21 mouse cellular contexts compared by ENCODE assay signal in genomic region chr15:78369641-78370040, GRCm38 (mm10). TPM values are rescaled to one million over a fixed set of nuclear protein-coding genes. Genes with fewer than 3 reads are reported as not detected.
DNase-seq lines count a peak whose midpoint lies in the region; ATAC-seq and TF ChIP-seq lines count a peak whose summit lies in the region.
"Had no signal": no experiment of that assay in that cellular context is flagged by ENCODE, and none has a peak within 500 bp of the region (broad histone marks: within the 10 kb centered on the region; RNA-seq: fewer than 3 reads in every experiment).

No protein-coding gene starts in this region.

- DNase-seq in frontal cortex, postnatal 25 days (ENCODE audit: low spot score in 2 of 2), result no peak
- DNase-seq in layer of hippocampus, adult 2 months (ENCODE audit: low spot score in 2 of 2), result peak; percentile 20 to 54
- no peak for DNase-seq in layer of hippocampus, adult 9-10 months (ENCODE audit: low spot score)
- peak; percentile 7 for DNase-seq in retina, postnatal 1 day
- DNase-seq in retina, embryonic 14.5 days (ENCODE audit: low spot score), result no peak
- DNase-seq: cerebellum, adult 11 months; heart, postnatal 14 days; thymus, postnatal 36 days had no signal

- no peak overlapping the region for H3K9ac ChIP-seq in liver, embryonic 16.5 days (ENCODE audit: low read depth, low read length)
- H3K9ac ChIP-seq: embryonic facial prominence, embryonic 13.5 days; intestine, embryonic 15.5 days; kidney, embryonic 15.5 days; limb, embryonic 12.5 days had no signal

- H3K4me1 ChIP-seq in liver, embryonic 16.5 days (ENCODE audit: control insufficient read depth, low read depth, low read length), result peaks cover 2% of the 10 kb centered on the region; the same call in 1 of the 2 replicates
- H3K4me1 ChIP-seq: embryonic facial prominence, embryonic 13.5 days; intestine, embryonic 15.5 days; kidney, embryonic 15.5 days; limb, embryonic 12.5 days had no signal

- no peaks in the 10 kb centered on the region for H3K36me3 ChIP-seq in liver, embryonic 16.5 days (ENCODE audit: control insufficient read depth, insufficient read depth)
- H3K36me3 ChIP-seq: embryonic facial prominence, embryonic 13.5 days; intestine, embryonic 15.5 days; kidney, embryonic 15.5 days; limb, embryonic 12.5 days had no signal

- no peak overlapping the region for H3K4me2 ChIP-seq in liver, embryonic 16.5 days (ENCODE audit: low read depth, low read length)
- H3K4me2 ChIP-seq: embryonic facial prominence, embryonic 13.5 days; intestine, embryonic 15.5 days; kidney, embryonic 15.5 days; limb, embryonic 12.5 days had no signal

- H3K27ac ChIP-seq in layer of hippocampus, adult 2 months, result peak overlapping the region; percentile 54
- peak overlapping the region; percentile 55 for H3K27ac ChIP-seq in liver, embryonic 16.5 days (ENCODE audit: low read length)
- H3K27ac ChIP-seq: embryonic facial prominence, embryonic 13.5 days; intestine, embryonic 15.5 days; kidney, embryonic 15.5 days; limb, embryonic 12.5 days had no signal

- no peak overlapping the region for H3K4me3 ChIP-seq in layer of hippocampus, adult 2 months
- H3K4me3 ChIP-seq in liver, embryonic 16.5 days (ENCODE audit: low read depth, low read length), result no peak overlapping the region
- H3K4me3 ChIP-seq: embryonic facial prominence, embryonic 13.5 days; intestine, embryonic 15.5 days; kidney, embryonic 15.5 days; limb, embryonic 12.5 days had no signal

- TF ChIP-seq CTCF in layer of hippocampus, adult 2 months (conservative IDR thresholded peaks at IDR 0.05), result no peak

- peaks cover 4% of the 10 kb centered on the region; the same call in 1 of the 2 replicates for H3K27me3 ChIP-seq in liver, embryonic 16.5 days (ENCODE audit: control insufficient read depth, insufficient read depth, low read depth, low read length)

- H3K9me3 ChIP-seq in liver, embryonic 16.5 days (replicated peaks; ENCODE audit: control insufficient read depth, low read length), result no peaks in the 10 kb centered on the region
- H3K9me3 ChIP-seq: embryonic facial prominence, embryonic 13.5 days; intestine, embryonic 15.5 days; kidney, embryonic 15.5 days; limb, embryonic 12.5 days had no signal

- 0 out of 2 replicates have a peak, but pooled peaks have one; percentile 8 for ATAC-seq in frontal cortex, adult (ENCODE audit: low TSS enrichment)
- ATAC-seq in liver, embryonic 16.5 days (ENCODE audit: low read depth), result no peak
- ATAC-seq in inflammation-experienced regulatory T-cells, adult 6 months, result no peak

- 76% methylated on average over 1 of the region's 1 CpGs for WGBS in liver, embryonic 16.5 days (ENCODE audit: insufficient replicate concordance)

RNA-seq across cellular contexts. Expression of gene Tex33, which starts 26.1 kb away (rescaled TPM):
- total RNA-seq in layer of hippocampus, adult 2 months (2021), result not detected
- 0.13 TPM in 1 of 2 replicates, not detected in the other for polyA plus RNA-seq in liver, embryonic 16.5 days (2015; fragmentation: Nextera tagmentation; extraction: Ambion mirVana)
- polyA plus RNA-seq in inflammation-experienced regulatory T-cells, adult 6 months (2017; shearing (Covaris generic)), result not detected
- total RNA-seq: heart, adult 18-20 months; heart, postnatal 14 days; layer of hippocampus, adult 18-20 months; megakaryocyte-erythroid progenitor cell, adult 5-6 weeks; neutrophil, adult 5-6 weeks had no signal
- polyA plus RNA-seq: cortical plate, adult 2 months; embryonic facial prominence, embryonic 13.5 days; intestine, embryonic 15.5 days; kidney, embryonic 15.5 days; limb, embryonic 12.5 days; lung, embryonic 16.5 days had no signal

RNA-seq across cellular contexts. Expression of gene Tst, which starts 36.1 kb away (rescaled TPM):
- 10 to 100 TPM; 35.6 to 40.3 TPM for total RNA-seq in layer of hippocampus, adult 2 months (2021)
- polyA plus RNA-seq in liver, embryonic 16.5 days (2015; fragmentation: Nextera tagmentation; extraction: Ambion mirVana), result 240 and 265 TPM in 2 replicates
- 1 to 10 TPM; 1.8 to 5.3 (median 2.1) TPM for polyA plus RNA-seq in inflammation-experienced regulatory T-cells, adult 6 months (2017; shearing (Covaris generic))

RNA-seq across cellular contexts. Expression of gene Mpst, which starts 36.6 kb away (rescaled TPM):
- total RNA-seq in layer of hippocampus, adult 2 months (2021), result 10 to 100 TPM; 29.5 to 31.8 TPM
- 5.9 and 7.5 TPM in 2 replicates for polyA plus RNA-seq in liver, embryonic 16.5 days (2015; fragmentation: Nextera tagmentation; extraction: Ambion mirVana)
- 1 to 10 TPM in 2 of 3 experiments, under 1 TPM in 1; 0.63 to 3.3 (median 2.6) TPM for polyA plus RNA-seq in inflammation-experienced regulatory T-cells, adult 6 months (2017; shearing (Covaris generic))

RNA-seq across cellular contexts. Expression of gene Csf2rb, which starts 44.1 kb away (rescaled TPM):
- 1 to 10 TPM; 1.3 to 1.7 TPM for total RNA-seq in layer of hippocampus, adult 2 months (2021)
- polyA plus RNA-seq in liver, embryonic 16.5 days (2015; fragmentation: Nextera tagmentation; extraction: Ambion mirVana), result 5.7 and 7.1 TPM in 2 replicates
- under 1 TPM in 2 of 3 experiments, not detected in 1; 0.12 to 0.67 TPM for polyA plus RNA-seq in inflammation-experienced regulatory T-cells, adult 6 months (2017; shearing (Covaris generic))

RNA-seq across cellular contexts. Expression of gene Kctd17, which starts 58.7 kb away (rescaled TPM):
- total RNA-seq in layer of hippocampus, adult 2 months (2021), result 100 to 1,000 TPM; 263 to 271 TPM
- 3.6 and 4.9 TPM in 2 replicates for polyA plus RNA-seq in liver, embryonic 16.5 days (2015; fragmentation: Nextera tagmentation; extraction: Ambion mirVana)
- 10 to 100 TPM in 1 of 3 experiments, 1 to 10 TPM in 2; 7.5 to 14.9 (median 8.8) TPM for polyA plus RNA-seq in inflammation-experienced regulatory T-cells, adult 6 months (2017; shearing (Covaris generic))
- total RNA-seq: megakaryocyte-erythroid progenitor cell, adult 5-6 weeks; neutrophil, adult 5-6 weeks had no signal

Comparison
In these comparisons a context has a peak if more than half of its experiments do, and no peak if none do; other contexts are left out.
1. DNase-seq: peak in layer of hippocampus, adult 2 months (2 of 2) and retina, postnatal 1 day (single experiment); none in frontal cortex, postnatal 25 days (0 of 2), layer of hippocampus, adult 9-10 months (single experiment) and retina, embryonic 14.5 days (single experiment).
2. RNA of gene Tst, which starts 36.1 kb away (polyA plus RNA-seq): 240 to 265 TPM in liver, embryonic 16.5 days; 1.8 to 5.3 TPM in inflammation-experienced regulatory T-cells, adult 6 months; every median in the first group is over 10 times any median in the second.